Mouse (Mus musculus) heart, adult 9 months (tissue): Measurements from ENCODE around the gene Lbhd1.
"Not testable (repeated sequence)": the region's sequence is repeated elsewhere in the genome, so short reads cannot be mapped to it uniquely, and the experiment has no call there.

Experiments used
- DNase-seq, 2 experiments: peaks; one replicate each; pipeline ENCODE4 v3.0.0; 2022; ENCODE audit warnings: low spot score in 2 of 2

Gene Lbhd1

GRCm38 (mm10) chr19:8883616-8884015, at the start of gene Lbhd1, which contains the start of gene Gm49403:
TSS of gene Lbhd1 (plus strand) at chr19:8883732.
TSS of gene Gm49403 (plus strand) at chr19:8883930.
- DNase-seq: no peak

GRCm38 (mm10) chr19:8836327-8836726, 47.2 kb upstream of the Lbhd1 start:
- DNase-seq: not testable (repeated sequence)

- peak; percentile 83 to 86 for DNase-seq
Observed at GRCm38 (mm10) chr19:8837251-8837791, 46.2 kb upstream of the Lbhd1 start, which contains the start of gene Bscl2. TSS of gene Bscl2 (plus strand) at chr19:8837467.

- DNase-seq: no peak
Observed at GRCm38 (mm10) chr19:8838041-8838730, 45.3 kb upstream of the Lbhd1 start.

- no peak for DNase-seq
Observed at GRCm38 (mm10) chr19:8839103-8839907, 44.2 kb upstream of the Lbhd1 start, which contains the start of gene Gng3. TSS of gene Gng3 (minus strand) at chr19:8839194.

GRCm38 (mm10) chr19:8839908-8840791, 43.4 kb upstream of the Lbhd1 start:
- DNase-seq: peak; percentile 74 to 79

GRCm38 (mm10) chr19:8841012-8841411, 42.5 kb upstream of the Lbhd1 start:
- no peak for DNase-seq

- DNase-seq: no peak
Observed at GRCm38 (mm10) chr19:8842961-8843360, 40.6 kb upstream of the Lbhd1 start.

GRCm38 (mm10) chr19:8844371-8845129, 39.0 kb upstream of the Lbhd1 start:
- DNase-seq: peak in 1 of 2 experiments; percentile 70

- no peak for DNase-seq
Observed at GRCm38 (mm10) chr19:8848356-8848755, 35.2 kb upstream of the Lbhd1 start.

- peak; percentile 68 to 76 for DNase-seq
Observed at GRCm38 (mm10) chr19:8850402-8850901, 33.1 kb upstream of the Lbhd1 start, which contains the start of gene Lrrn4cl. TSS of gene Lrrn4cl (plus strand) at chr19:8850768.

GRCm38 (mm10) chr19:8851639-8852038, 31.9 kb upstream of the Lbhd1 start:
- no peak for DNase-seq

GRCm38 (mm10) chr19:8852236-8852928, 31.1 kb upstream of the Lbhd1 start:
- DNase-seq: peak in 1 of 2 experiments; percentile 33

- DNase-seq: no peak
Observed at GRCm38 (mm10) chr19:8853117-8853516, 30.4 kb upstream of the Lbhd1 start.

GRCm38 (mm10) chr19:8857689-8858088, 25.8 kb upstream of the Lbhd1 start:
- no peak for DNase-seq

GRCm38 (mm10) chr19:8859018-8859417, 24.5 kb upstream of the Lbhd1 start:
- DNase-seq: no peak

- no peak for DNase-seq
Observed at GRCm38 (mm10) chr19:8864265-8864664, 19.3 kb upstream of the Lbhd1 start.

- not testable (repeated sequence) for DNase-seq
Observed at GRCm38 (mm10) chr19:8870381-8870780, 13.2 kb upstream of the Lbhd1 start.

GRCm38 (mm10) chr19:8870838-8871237, 12.7 kb upstream of the Lbhd1 start:
- DNase-seq: no peak
